9 mouse cellular contexts compared by ENCODE assay signal in genomic region chr14:103842896-103843295, GRCm38 (mm10). TPM values are rescaled to one million over a fixed set of nuclear protein-coding genes. Genes with fewer than 3 reads are reported as not detected.
DNase-seq lines count a peak whose midpoint lies in the region; ATAC-seq and TF ChIP-seq lines count a peak whose summit lies in the region.
"Had no signal": no experiment of that assay in that cellular context is flagged by ENCODE, and none has a peak within 500 bp of the region (broad histone marks: within the 10 kb centered on the region; RNA-seq: fewer than 3 reads in every experiment).

No protein-coding gene starts in this region.

- peak overlapping the region; percentile 70 for H3K4me3 ChIP-seq in heart, embryonic 10.5 days
- H3K4me3 ChIP-seq in heart, postnatal 0 days (ENCODE audit: low read depth, low read length), result peak overlapping the region; percentile 53
- peak overlapping the region; percentile 46 for H3K4me3 ChIP-seq in liver, embryonic 11.5 days (ENCODE audit: low read depth, low read length)
- H3K4me3 ChIP-seq in stomach, embryonic 16.5 days (replicated peaks; ENCODE audit: low read length), result peak overlapping the region; percentile 47

- peak overlapping the region; percentile 78 for H3K4me2 ChIP-seq in heart, postnatal 0 days (ENCODE audit: low read depth, low read length)
- peak overlapping the region; percentile 72 for H3K4me2 ChIP-seq in liver, embryonic 11.5 days
- H3K4me2 ChIP-seq in stomach, embryonic 16.5 days (ENCODE audit: low read depth, low read length), result peak overlapping the region; percentile 62

- peaks cover 11% of the 10 kb centered on the region for H3K4me1 ChIP-seq in heart, embryonic 10.5 days
- no peaks in the 10 kb centered on the region for H3K4me1 ChIP-seq in heart, postnatal 0 days (ENCODE audit: control insufficient read depth, insufficient read depth)
- 0 out of 2 replicates have a peak, but pooled peaks cover 2% of the 10 kb centered on the region for H3K4me1 ChIP-seq in liver, embryonic 11.5 days (replicated peaks; ENCODE audit: control insufficient read depth, insufficient read depth, low read length)
- peaks cover 5% of the 10 kb centered on the region for H3K4me1 ChIP-seq in stomach, embryonic 16.5 days (ENCODE audit: control insufficient read depth, insufficient read depth, low read length)

- H3K36me3 ChIP-seq in heart, embryonic 10.5 days, result no peaks in the 10 kb centered on the region
- no peaks in the 10 kb centered on the region for H3K36me3 ChIP-seq in heart, postnatal 0 days (replicated peaks; ENCODE audit: control insufficient read depth, insufficient read depth, low read length)
- H3K36me3 ChIP-seq in liver, embryonic 11.5 days (ENCODE audit: control insufficient read depth, insufficient read depth, low read length), result no peaks in the 10 kb centered on the region
- H3K36me3 ChIP-seq in stomach, embryonic 16.5 days (ENCODE audit: control insufficient read depth, insufficient read depth, low read length), result no peaks in the 10 kb centered on the region
- H3K36me3 ChIP-seq: G1E had no signal

- H3K27me3 ChIP-seq in heart, embryonic 10.5 days (ENCODE audit: insufficient read depth, poor library complexity, severe bottlenecking), result no peaks in the 10 kb centered on the region
- H3K27me3 ChIP-seq in heart, postnatal 0 days (ENCODE audit: control insufficient read depth, insufficient read depth, low read length), result no peaks in the 10 kb centered on the region
- H3K27me3 ChIP-seq in liver, embryonic 11.5 days (replicated peaks; ENCODE audit: control insufficient read depth, insufficient read depth, low read length), result peaks cover 16% of the 10 kb centered on the region
- H3K27me3 ChIP-seq in stomach, embryonic 16.5 days (ENCODE audit: control insufficient read depth, insufficient read depth, low read length), result 0 out of 2 replicates have a peak, but pooled peaks cover 3% of the 10 kb centered on the region

- H3K9me3 ChIP-seq in heart, embryonic 10.5 days, result no peaks in the 10 kb centered on the region
- H3K9me3 ChIP-seq in heart, postnatal 0 days (replicated peaks; ENCODE audit: control insufficient read depth, low read length), result no peaks in the 10 kb centered on the region
- no peaks in the 10 kb centered on the region for H3K9me3 ChIP-seq in liver, embryonic 11.5 days (ENCODE audit: control insufficient read depth, low read length)
- H3K9me3 ChIP-seq in stomach, embryonic 16.5 days (replicated peaks; ENCODE audit: control insufficient read depth, low read length), result no peaks in the 10 kb centered on the region

- no peak for ATAC-seq in heart, postnatal 0 days (ENCODE audit: insufficient read depth, low read depth)
- no peak for ATAC-seq in liver, embryonic 11.5 days (replicated peaks; ENCODE audit: low FRiP score)
- no peak for ATAC-seq in stomach, embryonic 16.5 days (ENCODE audit: insufficient read depth, low FRiP score)

- H3K27ac ChIP-seq in heart, embryonic 10.5 days, result peak overlapping the region; percentile 82
- H3K27ac ChIP-seq in heart, postnatal 0 days (ENCODE audit: low read depth), result peak overlapping the region; percentile 68; the same call in 1 of the 2 replicates
- H3K27ac ChIP-seq in liver, embryonic 11.5 days (ENCODE audit: low read depth, low read length), result no peak overlapping the region
- H3K27ac ChIP-seq in stomach, embryonic 16.5 days (ENCODE audit: low read length), result peak overlapping the region; percentile 73

- no peak for TF ChIP-seq EP300 in heart, postnatal 0 days (IDR thresholded peaks at IDR 0.05; ENCODE audit: low read depth)

- no peak for DNase-seq in heart, embryonic 10.5 days (ENCODE audit: low spot score)
- DNase-seq in heart, adult 9 months (ENCODE audit: low spot score in 2 of 2), result no peak
- peak; percentile 8 for DNase-seq in brain, adult 2 months (ENCODE audit: low read depth, low spot score)
- DNase-seq in heart, postnatal 0 days (ENCODE audit: low spot score), result no peak
- no peak for DNase-seq in liver, embryonic 11.5 days (ENCODE audit: low spot score)
- no peak for DNase-seq in spleen, adult 12 weeks (ENCODE audit: low spot score)
- DNase-seq in cerebellum, adult 18-20 months, result no peak

- WGBS in heart, embryonic 10.5 days, result 8% methylated on average over 16 of the region's 16 CpGs
- 7% methylated on average over 16 of the region's 16 CpGs for WGBS in heart, postnatal 0 days
- WGBS in liver, embryonic 11.5 days, result 13% methylated on average over 16 of the region's 16 CpGs
- WGBS in stomach, embryonic 16.5 days, result 10% methylated on average over 16 of the region's 16 CpGs

- peak overlapping the region; percentile 56; the same call in 1 of the 2 replicates for H3K9ac ChIP-seq in heart, postnatal 0 days (replicated peaks; ENCODE audit: low read depth, low read length)
- 0 out of 2 replicates have a peak overlapping the region, but pooled peaks have one; percentile 20 for H3K9ac ChIP-seq in liver, embryonic 11.5 days (ENCODE audit: low read depth, low read length)
- H3K9ac ChIP-seq in stomach, embryonic 16.5 days (ENCODE audit: low read length), result peak overlapping the region; percentile 70

- no peak for TF ChIP-seq CTCF in heart, postnatal 0 days (IDR thresholded peaks at IDR 0.05; ENCODE audit: low read depth)

RNA-seq across cellular contexts. Expression of gene Ednrb, which starts 1.3 kb away (rescaled TPM):
- 47.6 and 80.3 TPM in 2 replicates for polyA plus RNA-seq in heart, embryonic 10.5 days (2016; fragmentation: Nextera tagmentation; extraction: Ambion mirVana)
- 63.6 and 72.5 TPM in 2 replicates for total RNA-seq in heart, postnatal 0 days (2014; rRNA removed; ENCODE audit: low replicate concordance)
- polyA plus RNA-seq in heart, postnatal 0 days (2015; fragmentation: Nextera tagmentation; extraction: Ambion mirVana), result 55.4 and 61.8 TPM in 2 replicates
- polyA plus RNA-seq in liver, embryonic 11.5 days (2014; fragmentation: Nextera tagmentation; extraction: Ambion mirVana), result 24.6 and 25.7 TPM in 2 replicates
- polyA plus RNA-seq in stomach, embryonic 16.5 days (2015; fragmentation: Nextera tagmentation; extraction: Ambion mirVana), result 109 and 112 TPM in 2 replicates
- polyA plus RNA-seq: G1E had no signal

Comparison
In these comparisons a context has a peak if more than half of its experiments do, and no peak if none do; other contexts are left out.
1. H3K9ac ChIP-seq: peak in every context shown above with its lines; median percentile 70 in stomach, embryonic 16.5 days; 56 in heart, postnatal 0 days; 20 in liver, embryonic 11.5 days.